Mouse (Mus musculus) lung, embryonic 16.5 days (tissue): ENCODE data around the gene Gm10638. TPM values are rescaled to one million over a fixed set of nuclear protein-coding genes. Genes with fewer than 3 reads are reported as not detected.
A peak's percentile ranks its signal among the peaks of the same experiment; 100 is the strongest.

Experiments
- ATAC-seq: fragments of 200-750 bp; cut with Nextera tagmentation; 2 replicates; pipeline ENCODE4 v1.8.0; 2017; ENCODE audit warnings: low read depth, mild to moderate bottlenecking, moderate library complexity
- H3K27ac ChIP-seq: fragments of 300-500 bp; sonication (generic); 2 replicates; pipeline ENCODE4 v1.5.1; 2014; ENCODE audit warnings: mild to moderate bottlenecking, control low read depth, low read length
- H3K27me3 ChIP-seq: fragments of 300-500 bp; sonication (generic); 2 replicates; pipeline ENCODE4 v1.6.1; 2014; ENCODE audit warnings: low read depth, low read length, mixed read lengths; ENCODE audit not compliant: control insufficient read depth, insufficient read depth
- H3K36me3 ChIP-seq: fragments of 300-500 bp; sonication (generic); 2 replicates; pipeline ENCODE4 v1.6.1; 2014; ENCODE audit warnings: low read length; ENCODE audit not compliant: control insufficient read depth, insufficient read depth
- H3K4me1 ChIP-seq: fragments of 300-500 bp; sonication (generic); replicated peaks from 2 replicates; pipeline ENCODE4 v1.6.1; 2014; ENCODE audit warnings: low read length, mixed read lengths; ENCODE audit not compliant: control insufficient read depth, insufficient read depth
- H3K4me2 ChIP-seq: fragments of 300-500 bp; sonication (generic); 2 replicates; pipeline ENCODE4 v1.6.1; 2014; ENCODE audit warnings: low read depth, low read length, control low read depth
- H3K4me3 ChIP-seq: fragments of 300-500 bp; sonication (generic); 2 replicates; pipeline ENCODE4 v1.5.1; 2014; ENCODE audit warnings: mild to moderate bottlenecking, low read length, control low read depth
- H3K9ac ChIP-seq: fragments of 300-500 bp; sonication (generic); 2 replicates; pipeline ENCODE4 v1.6.1; 2014; ENCODE audit warnings: low read length, control low read depth
- H3K9me3 ChIP-seq: fragments of 300-500 bp; sonication (generic); 2 replicates; pipeline ENCODE4 v1.6.1; 2016; ENCODE audit warnings: low read length; ENCODE audit not compliant: control insufficient read depth
- WGBS: fragments of 180-500 bp; shearing (Covaris S2); extraction: QIAGEN DNeasy Blood & Tissue Kit; methylation state at CpG from one replicate; pipeline ENCODE4 v1.1.7; 2014; 5-methylcytosine and 5-hydroxymethylcytosine counted together
- polyA plus RNA-seq: library from polyadenylated mRNA; unstranded; fragments of >200 nt; fragmentation: Nextera tagmentation; extraction: Ambion mirVana; gene quantifications from 2 replicates; pipeline ENCODE4 v1.2.1, GENCODE M21; 2015

Gm10638 gene
- polyA plus RNA-seq, 1 experiment from 2014 or later, result 3.3 TPM

GRCm38 (mm10) chr8:86713407-86714188 lies 31.9 kb upstream of the Gm10638 start:
- no peaks in the 10 kb centered on the region for H3K27me3 ChIP-seq
- H3K4me1 ChIP-seq, result no peaks in the 10 kb centered on the region
- H3K9me3 ChIP-seq, result no peaks in the 10 kb centered on the region
- no peak overlapping the region for H3K4me2 ChIP-seq
- no peak overlapping the region for H3K4me3 ChIP-seq
- H3K27ac ChIP-seq, result no peak overlapping the region
- 70% methylated on average over 14 of the region's 14 CpGs for WGBS
- H3K9ac ChIP-seq, result no peak overlapping the region
- ATAC-seq, result no peak
- peaks cover 2% of the 10 kb centered on the region; the same call in 1 of the 2 replicates for H3K36me3 ChIP-seq

GRCm38 (mm10) chr8:86718332-86718994 lies 27.0 kb upstream of the Gm10638 start:
- Histone ChIP-seq H3K9ac (no peak overlapping the region), H3K9me3 (no peaks in the 10 kb centered on the region), H3K27ac (no peak overlapping the region), H3K36me3 (peaks cover 3% of the 10 kb centered on the region; the same call in 1 of the 2 replicates), H3K4me1 (no peaks in the 10 kb centered on the region), H3K4me3 (no peak overlapping the region), H3K4me2 (no peak overlapping the region), H3K27me3 (no peaks in the 10 kb centered on the region)
- ATAC-seq, result peak; percentile 66
- WGBS, result 66% methylated on average over 2 of the region's 2 CpGs

- H3K4me1 ChIP-seq, result no peaks in the 10 kb centered on the region
- H3K9me3 ChIP-seq, result no peaks in the 10 kb centered on the region
- no peak overlapping the region for H3K4me3 ChIP-seq
- WGBS, result 73% methylated on average over 1 of the region's 1 CpGs
- no peaks in the 10 kb centered on the region for H3K27me3 ChIP-seq
- H3K4me2 ChIP-seq, result no peak overlapping the region
- ATAC-seq, result no peak
- H3K9ac ChIP-seq, result no peak overlapping the region
- H3K36me3 ChIP-seq, result peaks cover 3% of the 10 kb centered on the region; the same call in 1 of the 2 replicates
- H3K27ac ChIP-seq, result no peak overlapping the region
These were observed 26.1 kb upstream of the Gm10638 start for GRCm38 (mm10) chr8:86719368-86719767.

GRCm38 (mm10) chr8:86720756-86721459 lies 24.6 kb upstream of the Gm10638 start:
- WGBS, result 89% methylated on average over 6 of the region's 6 CpGs
- no peak overlapping the region for H3K4me2 ChIP-seq
- H3K27ac ChIP-seq, result no peak overlapping the region
- no peak overlapping the region for H3K4me3 ChIP-seq
- H3K27me3 ChIP-seq, result no peaks in the 10 kb centered on the region
- peaks cover 3% of the 10 kb centered on the region; the same call in 1 of the 2 replicates for H3K36me3 ChIP-seq
- H3K9me3 ChIP-seq, result no peaks in the 10 kb centered on the region
- H3K4me1 ChIP-seq, result no peaks in the 10 kb centered on the region
- ATAC-seq, result no peak
- H3K9ac ChIP-seq, result no peak overlapping the region

GRCm38 (mm10) chr8:86721490-86721889 lies 24.0 kb upstream of the Gm10638 start:
- no peak overlapping the region for H3K4me2 ChIP-seq
- H3K9ac ChIP-seq, result no peak overlapping the region
- no peak for ATAC-seq
- no peak overlapping the region for H3K27ac ChIP-seq
- H3K36me3 ChIP-seq, result peaks cover 3% of the 10 kb centered on the region; the same call in 1 of the 2 replicates
- no peak overlapping the region for H3K4me3 ChIP-seq
- no peaks in the 10 kb centered on the region for H3K27me3 ChIP-seq
- 72% methylated on average over 2 of the region's 2 CpGs for WGBS
- no peaks in the 10 kb centered on the region for H3K9me3 ChIP-seq
- no peaks in the 10 kb centered on the region for H3K4me1 ChIP-seq

- H3K9me3 ChIP-seq, result no peaks in the 10 kb centered on the region
- WGBS, result 73% methylated on average over 6 of the region's 6 CpGs
- H3K27me3 ChIP-seq, result no peaks in the 10 kb centered on the region
- H3K4me3 ChIP-seq, result no peak overlapping the region
- ATAC-seq, result no peak
- H3K9ac ChIP-seq, result no peak overlapping the region
- no peaks in the 10 kb centered on the region; the same call in 1 of the 2 replicates for H3K36me3 ChIP-seq
- no peak overlapping the region for H3K4me2 ChIP-seq
- no peak overlapping the region for H3K27ac ChIP-seq
- peaks cover 30% of the 10 kb centered on the region for H3K4me1 ChIP-seq
These were observed 18.5 kb upstream of the Gm10638 start for GRCm38 (mm10) chr8:86726959-86727358.

GRCm38 (mm10) chr8:86728224-86728950 lies 17.1 kb upstream of the Gm10638 start:
- peaks cover 30% of the 10 kb centered on the region for H3K4me1 ChIP-seq
- H3K9me3 ChIP-seq, result no peaks in the 10 kb centered on the region
- no peak overlapping the region for H3K4me3 ChIP-seq
- peak overlapping the region; percentile 36; the same call in 1 of the 2 replicates for H3K27ac ChIP-seq
- 52% methylated on average over 19 of the region's 19 CpGs for WGBS
- no peak overlapping the region for H3K4me2 ChIP-seq
- H3K27me3 ChIP-seq, result no peaks in the 10 kb centered on the region
- peak; percentile 93 for ATAC-seq
- no peaks in the 10 kb centered on the region for H3K36me3 ChIP-seq
- no peak overlapping the region for H3K9ac ChIP-seq

- no peak overlapping the region for H3K9ac ChIP-seq
- WGBS, result 29% methylated on average over 3 of the region's 3 CpGs
- no peak for ATAC-seq
These were observed 15.2 kb upstream of the Gm10638 start for GRCm38 (mm10) chr8:86730303-86730702.

More at GRCm38 (mm10) chr8:86730303-86730702, 15.2 kb upstream of the Gm10638 start:
- peaks cover 35% of the 10 kb centered on the region for H3K4me1 ChIP-seq
- H3K4me2 ChIP-seq, result no peak overlapping the region
- no peak overlapping the region for H3K27ac ChIP-seq
- no peak overlapping the region for H3K4me3 ChIP-seq
- H3K9me3 ChIP-seq, result no peaks in the 10 kb centered on the region
- no peaks in the 10 kb centered on the region for H3K27me3 ChIP-seq
- no peaks in the 10 kb centered on the region for H3K36me3 ChIP-seq
